Mouse (Mus musculus) gonadal fat pad, adult 2 months (tissue): Measurements from ENCODE around the gene Shc2. TPM values are rescaled to one million over a fixed set of nuclear protein-coding genes. Genes with fewer than 3 reads are reported as not detected.

Experiments used
- DNase-seq: peaks from one replicate; pipeline ENCODE4 v3.0.0-alpha.2; 2012; ENCODE audit warnings: low read depth
- polyA plus RNA-seq: library from polyadenylated mRNA; depleted of rRNA; stranded (reverse); fragments of >200 nt; gene quantifications from 2 replicates; pipeline ENCODE4 v1.2.3, GENCODE M21; 2012

Shc2 gene
- polyA plus RNA-seq, 1 experiment, result 5.2 TPM

DNA sequence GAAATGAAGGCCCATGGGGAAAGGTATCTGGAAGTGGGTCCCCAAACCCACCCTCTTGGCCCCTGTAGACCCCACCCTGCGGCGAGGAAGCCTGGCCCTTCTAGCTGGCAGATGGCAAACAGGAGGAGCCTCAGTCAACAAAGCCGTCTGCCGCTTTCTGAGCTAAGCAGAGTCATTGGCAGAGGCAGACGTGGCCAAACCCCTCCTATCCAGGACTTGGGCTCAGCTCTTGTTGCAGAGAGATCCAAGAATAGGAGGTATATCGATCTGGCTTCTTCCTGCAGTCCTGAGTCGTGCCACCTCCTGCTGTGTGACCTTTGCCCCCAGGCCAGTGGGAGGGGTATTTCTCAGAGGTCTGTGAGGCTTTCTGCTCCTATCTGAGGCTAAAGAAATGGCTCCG lies 21.9 kb downstream of the Shc2 start:
- no peak for DNase-seq

DNA sequence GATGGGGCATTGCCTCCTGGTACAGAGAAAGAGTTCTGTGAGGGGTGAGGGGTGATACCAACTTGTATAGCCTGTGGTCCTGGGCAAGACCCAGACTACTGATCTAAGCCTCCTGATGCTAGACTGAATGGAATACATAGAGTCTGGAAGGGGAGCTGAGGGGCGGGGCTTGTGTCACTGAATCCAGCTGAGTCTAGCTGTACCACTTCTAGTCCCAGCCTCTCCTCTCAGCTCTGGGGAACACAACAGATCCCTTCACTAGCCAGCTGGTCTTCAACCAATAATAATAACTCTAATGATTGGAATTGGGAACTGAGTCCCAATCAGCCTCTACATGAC lies 23.4 kb downstream of the Shc2 start:
- DNase-seq, result no peak

DNA sequence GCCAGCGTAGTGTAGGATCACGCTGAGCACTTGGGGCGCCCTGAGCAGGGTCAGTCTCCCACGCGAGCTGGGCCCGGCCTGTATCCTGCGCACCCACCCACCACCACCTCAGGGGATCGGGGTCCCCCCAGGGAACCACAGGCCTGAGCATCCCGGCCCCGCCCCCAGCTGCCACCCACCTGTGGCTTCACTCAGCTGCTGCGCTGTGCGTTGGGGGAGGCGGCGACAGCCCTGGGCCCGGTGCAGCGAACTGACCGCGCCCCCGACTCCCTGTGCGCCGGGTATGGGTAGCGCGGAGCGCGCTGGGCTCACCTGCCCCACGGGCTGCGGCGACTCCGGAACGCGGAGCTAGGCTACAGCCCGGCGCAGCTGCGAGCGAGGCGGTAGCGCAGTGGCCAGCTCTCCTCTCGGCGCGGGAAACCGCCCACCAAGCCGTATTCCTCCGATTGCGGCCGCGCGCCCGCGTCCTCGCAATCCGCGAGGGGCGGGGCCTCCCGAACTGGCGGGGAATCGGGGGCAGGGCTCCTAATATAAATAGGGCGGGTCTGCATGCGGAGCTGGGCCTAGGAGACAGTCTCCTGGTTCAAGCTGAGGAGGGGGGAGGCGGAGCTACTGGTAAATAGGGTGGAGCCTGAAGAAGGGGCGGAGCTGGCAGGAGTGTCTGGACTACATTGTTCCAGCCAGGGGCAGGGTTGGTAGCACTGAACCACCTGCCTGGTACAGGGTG lies 24.0 kb downstream of the Shc2 start, which contains the start of gene C2cd4c:
TSS of gene C2cd4c (minus strand) at position 448 of the 727 bp plus-strand sequence.
- DNase-seq, result peak; percentile 9

DNA sequence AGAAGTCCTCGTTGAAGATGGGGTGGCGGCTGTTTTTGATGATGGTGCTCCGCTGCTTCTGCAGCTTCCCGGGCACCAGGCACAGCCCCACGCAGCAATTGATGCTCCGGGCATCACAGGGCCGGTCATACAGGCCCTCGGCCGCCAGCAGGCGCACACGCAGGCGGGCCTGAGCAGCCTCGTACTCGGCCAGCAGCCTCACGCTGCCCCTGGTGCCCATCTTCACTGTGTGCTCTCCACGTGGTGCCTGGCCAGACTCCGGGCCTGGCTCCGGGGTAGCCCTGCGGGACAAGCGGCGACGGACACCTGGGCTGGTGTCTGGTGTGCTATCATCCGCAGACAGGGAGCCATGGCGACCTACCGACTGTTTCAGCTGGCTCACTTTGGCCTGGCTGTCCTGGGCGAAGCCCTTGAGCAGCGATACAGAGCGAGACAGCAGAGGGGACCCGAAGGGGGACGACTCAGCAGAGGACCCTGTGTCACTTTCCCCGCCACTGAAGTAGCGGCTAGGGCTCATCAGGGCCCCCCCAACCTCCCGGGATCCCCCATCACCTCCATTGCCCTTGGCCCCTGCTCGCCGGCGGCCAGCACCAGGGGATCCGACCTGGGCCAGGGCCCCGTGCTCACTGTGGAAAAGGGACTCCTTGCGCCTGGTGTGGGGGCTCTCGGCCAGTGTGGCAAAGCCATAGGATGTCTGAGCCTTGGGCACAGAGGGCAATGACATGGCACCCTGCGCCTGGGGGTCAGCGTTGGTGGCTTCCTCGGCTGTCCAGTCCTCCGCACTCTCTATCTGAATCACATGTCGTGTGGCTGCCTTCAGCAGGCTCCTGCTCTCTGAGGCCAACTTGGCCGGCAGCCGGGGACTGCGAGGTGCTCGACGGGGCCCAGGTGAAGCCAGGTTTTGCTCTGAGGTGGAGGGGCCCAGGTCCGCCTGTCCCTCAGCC lies 25.3 kb downstream of the Shc2 start:
- no peak for DNase-seq

DNA sequence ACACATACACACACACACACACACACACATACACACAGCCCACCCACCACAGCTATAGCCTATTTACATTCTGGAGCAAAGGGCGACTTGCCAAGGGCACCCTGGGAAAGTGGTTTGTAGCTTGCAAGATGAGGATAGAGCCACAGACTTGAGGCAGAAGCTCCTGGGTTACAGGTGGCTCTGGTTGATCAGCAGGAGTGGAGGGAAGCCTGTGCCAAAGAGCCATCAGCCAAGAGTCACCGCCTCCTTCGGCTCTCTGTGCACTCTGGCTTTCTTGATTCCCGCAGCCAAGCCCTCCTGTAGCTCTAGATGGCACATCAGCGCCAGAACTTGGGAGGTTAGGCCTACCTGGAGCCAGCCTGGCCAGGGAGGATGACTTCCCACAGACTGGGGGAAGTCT lies 26.4 kb downstream of the Shc2 start:
- DNase-seq, result no peak

DNA sequence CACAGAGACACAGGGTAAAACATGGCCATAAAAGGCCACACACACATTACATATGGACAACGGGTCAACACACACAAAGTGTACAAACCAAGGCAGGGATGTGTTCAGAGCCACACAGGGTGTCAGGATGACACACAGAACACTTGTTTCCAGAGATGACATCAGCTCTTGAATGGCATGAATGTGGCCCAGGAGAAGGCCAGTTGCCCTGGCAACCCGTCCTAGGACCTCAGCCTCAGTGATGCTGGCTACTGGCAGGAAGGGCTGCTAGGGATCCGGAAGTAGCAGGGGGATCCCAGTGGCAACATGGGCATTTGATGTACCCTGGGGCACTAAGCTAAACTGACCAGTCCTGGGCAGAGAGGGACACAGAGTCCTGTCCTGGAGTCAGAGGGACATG lies 28.4 kb downstream of the Shc2 start:
- DNase-seq, result no peak

DNA sequence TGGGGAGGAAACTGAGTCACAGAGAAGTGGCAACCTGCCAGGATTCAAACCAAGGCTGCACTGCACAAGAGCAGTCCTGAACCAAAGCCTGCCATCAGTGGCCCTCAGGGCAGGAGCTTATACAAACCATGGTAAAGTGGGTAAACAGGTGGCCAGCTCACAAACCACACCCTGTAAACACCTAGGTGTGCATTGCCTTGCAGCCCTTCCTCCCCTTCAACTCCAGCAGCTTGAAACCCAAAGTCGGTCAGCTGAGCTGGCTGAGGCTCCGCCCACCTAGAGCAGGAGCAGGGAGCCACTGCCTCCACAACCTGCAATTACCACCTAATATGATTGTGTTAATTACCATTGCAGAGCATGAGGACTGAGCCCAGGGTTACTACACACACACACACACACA lies 29.8 kb downstream of the Shc2 start:
- no peak for DNase-seq

DNA sequence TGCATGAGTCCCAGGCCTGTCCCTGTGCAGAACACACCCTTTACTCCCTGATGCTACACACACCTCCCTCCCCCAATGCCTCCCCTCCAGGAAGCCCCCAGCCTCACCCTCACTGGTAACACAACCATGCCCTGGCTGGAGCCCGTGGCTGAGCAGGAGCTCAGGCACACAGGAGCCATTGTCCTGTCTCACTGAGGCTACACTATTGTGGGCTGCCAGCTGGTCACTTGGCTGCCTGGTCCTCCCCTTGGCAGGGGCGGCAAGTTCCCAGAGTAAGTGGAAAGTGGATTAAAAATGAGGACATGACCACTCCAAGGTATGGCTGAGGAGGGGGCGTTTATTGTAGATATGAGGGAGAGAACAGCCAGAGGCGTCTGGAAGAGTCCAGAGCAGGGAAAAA lies 31.2 kb downstream of the Shc2 start:
- no peak for DNase-seq

DNA sequence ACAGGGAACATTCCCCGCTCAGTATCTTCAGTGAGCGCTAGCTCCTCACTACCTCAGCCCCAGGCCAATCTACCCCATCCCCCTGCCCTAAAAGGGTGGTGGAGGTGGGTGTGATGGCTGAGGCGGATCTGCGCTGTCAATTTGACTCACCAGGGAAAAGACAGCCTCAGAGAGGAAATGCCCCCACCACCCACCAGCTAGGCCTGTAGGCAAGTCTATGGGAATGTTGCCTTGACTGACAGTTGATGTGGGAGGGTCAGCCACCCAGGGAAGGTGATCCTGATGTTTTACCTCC lies 39.8 kb downstream of the Shc2 start:
- no peak for DNase-seq

DNA sequence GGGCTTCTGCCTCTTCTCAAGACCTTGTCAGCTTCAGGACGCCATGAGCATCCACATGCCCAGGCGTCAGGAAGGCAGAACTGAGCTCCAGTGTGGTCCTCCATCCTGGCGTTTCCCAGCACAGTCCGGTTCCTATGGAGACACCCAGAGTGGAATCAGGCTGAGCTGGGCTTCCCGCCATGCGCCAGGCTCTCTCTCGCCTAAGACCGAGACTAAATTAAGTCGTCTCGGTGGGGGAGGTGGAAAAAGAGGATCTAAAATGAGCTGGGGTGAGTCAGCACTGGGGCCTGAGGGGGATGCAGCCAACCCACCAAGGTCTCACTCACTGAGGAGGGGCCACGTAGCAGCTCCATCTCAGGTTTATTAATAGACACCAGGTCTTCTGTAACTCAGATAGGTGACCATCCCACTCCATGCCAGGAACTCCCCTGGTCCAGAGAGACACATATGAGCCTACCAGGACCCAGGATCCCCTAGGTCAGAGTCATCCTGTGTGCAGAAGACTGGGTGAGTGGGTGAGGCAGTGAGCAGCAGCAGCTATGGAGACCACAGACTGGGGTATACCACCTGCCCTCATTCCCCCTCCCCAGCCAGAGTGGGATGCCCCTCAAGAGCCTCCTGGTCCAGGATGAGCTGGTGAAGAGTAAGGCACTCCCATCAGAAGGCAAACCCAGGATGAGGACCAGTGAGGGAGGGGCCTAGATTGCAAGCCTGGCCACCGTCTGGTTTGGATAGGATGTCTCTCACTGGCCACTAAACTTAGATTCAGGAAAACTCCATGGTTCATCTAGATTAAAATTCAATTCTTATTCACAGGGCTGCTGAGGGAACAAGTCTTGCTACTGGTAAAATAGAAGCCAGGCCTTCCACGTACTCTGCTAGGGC lies 40.4 kb downstream of the Shc2 start:
- no peak for DNase-seq

DNA sequence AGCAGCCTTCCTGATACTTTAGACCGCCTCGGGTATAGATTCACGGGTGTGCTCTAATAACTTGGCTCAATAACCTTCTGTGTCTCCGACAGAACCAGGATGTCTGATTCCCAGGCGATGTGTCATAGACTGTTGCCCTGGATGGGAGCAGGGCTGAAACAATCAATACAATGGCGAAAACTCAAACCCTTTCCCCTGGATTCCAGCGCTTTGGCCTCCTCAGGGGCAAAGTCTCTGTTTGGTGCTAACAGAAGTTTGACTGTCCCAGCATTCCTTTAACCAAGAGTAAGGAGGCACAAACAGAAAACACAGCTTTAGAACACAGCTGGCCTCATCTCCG lies 42.2 kb downstream of the Shc2 start:
- no peak for DNase-seq

DNA sequence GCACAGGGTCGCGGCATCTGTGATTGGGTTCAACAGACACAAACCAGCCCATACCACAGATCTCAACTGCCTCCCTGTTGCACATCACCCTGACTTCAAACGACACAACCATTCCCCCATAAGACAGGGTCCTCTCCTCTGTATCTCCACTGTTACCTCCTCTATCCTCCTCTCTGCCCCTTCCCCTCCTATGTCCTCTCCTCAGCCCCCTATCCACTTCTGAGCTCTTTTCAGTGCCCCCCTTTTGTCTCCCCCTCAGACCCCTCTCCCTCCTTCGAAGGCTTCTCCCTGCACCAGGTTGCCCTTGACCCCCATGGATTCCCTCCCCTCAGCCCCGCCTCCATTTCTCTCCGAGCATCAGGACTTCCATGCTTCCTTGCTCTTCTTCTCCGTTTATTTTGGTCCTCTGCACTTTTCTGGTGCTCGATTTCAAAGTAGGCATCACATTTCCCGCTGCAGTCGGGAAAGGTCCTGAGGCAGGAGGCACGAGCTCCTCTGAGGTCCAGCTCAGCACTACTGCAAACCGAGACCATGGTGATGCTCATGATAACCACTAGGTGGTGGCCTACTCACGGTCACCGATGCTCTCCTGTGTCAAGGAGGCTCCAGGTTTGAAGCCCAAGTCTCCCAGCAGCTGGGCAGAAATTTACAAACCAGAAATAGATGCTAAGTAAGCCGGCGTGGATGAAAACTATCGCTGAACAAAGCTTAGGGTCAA lies 42.7 kb downstream of the Shc2 start:
- no peak for DNase-seq

DNA sequence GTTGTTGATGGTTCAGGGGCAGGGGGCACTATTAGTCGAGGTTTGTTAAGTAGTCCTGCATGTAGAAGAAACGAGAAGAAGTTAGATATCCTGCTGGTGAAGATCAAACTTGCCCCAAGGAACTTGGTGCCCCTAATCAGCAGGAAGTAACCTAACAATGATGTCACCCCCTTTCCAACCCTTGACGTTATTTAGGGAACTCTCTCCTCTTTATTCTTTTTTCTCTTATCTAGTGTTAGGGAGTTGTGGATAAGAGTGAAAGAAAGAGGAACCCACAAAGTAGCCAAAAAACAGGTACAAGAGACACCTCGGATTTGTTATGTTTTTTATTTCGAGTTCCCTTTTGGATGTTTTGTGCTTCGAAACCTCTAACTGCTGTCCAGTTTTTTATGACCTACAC lies 43.6 kb downstream of the Shc2 start:
- no peak for DNase-seq

DNA sequence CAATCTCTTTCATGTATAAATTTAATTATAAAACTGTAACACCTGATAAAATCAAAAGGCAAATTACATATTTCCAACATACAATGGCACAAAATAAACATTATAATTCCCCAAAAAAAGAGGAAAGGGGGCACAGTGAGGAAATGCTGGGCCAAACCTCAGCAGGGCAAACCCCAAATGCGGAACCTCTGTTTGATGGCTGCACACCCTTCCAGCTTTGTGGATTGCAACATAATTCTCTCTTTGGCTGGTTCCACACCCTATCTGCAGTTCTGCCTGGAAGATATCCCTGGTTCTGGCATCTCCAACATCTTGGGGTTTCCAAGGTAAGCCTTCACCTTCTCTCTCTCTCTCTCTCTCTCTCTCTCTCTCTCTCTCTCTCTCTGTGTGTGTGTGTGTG lies 47.0 kb downstream of the Shc2 start:
- DNase-seq, result no peak

DNA sequence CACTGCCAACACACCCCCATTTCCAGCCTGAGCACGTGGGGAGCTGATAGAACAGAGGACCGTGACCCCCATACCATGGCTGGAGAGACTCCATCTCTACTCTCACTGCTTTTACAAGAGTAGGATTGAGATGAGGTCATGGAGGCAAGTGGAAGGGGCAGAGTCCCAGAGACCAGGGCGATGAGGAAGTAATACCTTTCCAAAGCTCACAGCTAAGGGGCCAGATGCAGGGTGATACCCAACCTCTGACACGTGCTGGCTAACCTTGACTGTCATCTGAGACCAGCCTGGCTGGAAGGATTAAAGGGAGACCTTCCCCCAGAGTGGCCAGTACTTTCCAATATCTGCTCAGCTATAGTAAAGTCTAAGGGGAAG lies 50.0 kb downstream of the Shc2 start:
- DNase-seq, result no peak

DNA sequence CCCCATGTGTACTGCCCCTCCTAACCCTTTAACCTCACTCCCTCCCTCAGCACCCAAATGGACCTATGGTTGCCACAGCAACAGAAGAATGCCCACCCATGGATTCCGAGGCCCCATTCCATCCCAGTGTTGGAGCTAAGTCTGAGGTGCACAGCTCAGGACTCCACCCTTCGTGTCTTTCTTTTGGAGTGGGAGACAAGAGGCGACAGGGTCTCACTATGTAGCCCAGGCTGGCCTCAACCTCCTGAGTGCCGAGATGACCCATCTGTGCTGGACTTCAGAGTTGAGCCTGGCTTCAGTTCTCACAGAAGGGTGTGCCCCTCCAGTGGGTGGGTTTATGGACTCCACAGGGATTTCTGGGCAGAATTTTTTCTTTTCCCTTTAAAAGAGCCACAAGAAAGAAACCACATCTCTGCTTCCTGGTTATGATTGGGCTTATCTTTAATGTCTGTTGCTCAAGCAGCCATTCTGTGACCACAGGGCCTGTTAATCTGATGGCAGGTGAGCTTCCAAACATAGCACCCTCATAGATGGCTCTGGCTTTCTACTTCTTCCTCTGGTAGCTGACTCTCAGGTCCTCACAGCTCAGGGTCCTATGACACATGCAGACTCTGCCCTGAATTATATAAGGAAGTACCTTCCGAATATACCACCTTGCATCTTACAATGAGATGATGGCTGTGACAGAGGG lies 50.5 kb downstream of the Shc2 start, which contains the start of gene Theg:
TSS of gene Theg (minus strand) at position 271 of the 691 bp plus-strand sequence.
- no peak for DNase-seq

DNA sequence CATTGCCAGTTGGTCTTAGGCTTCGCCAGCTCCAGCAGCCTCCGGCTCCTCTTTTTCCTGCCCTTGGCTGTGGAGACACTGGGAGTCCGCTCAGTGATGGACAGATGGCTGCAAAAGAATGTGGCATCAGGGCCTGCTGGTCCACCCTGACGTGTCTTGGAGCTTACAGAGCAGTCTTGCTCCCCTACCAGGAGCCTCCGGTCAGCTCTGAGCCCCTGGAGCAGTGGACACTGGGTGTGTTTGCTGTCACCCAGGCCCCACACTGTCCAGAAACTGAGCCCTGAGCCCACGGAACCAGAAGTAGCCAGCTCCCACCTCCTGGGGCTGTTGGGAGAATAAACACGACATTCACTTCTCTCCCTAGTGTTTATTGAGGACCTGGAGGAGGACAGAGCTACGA lies 51.5 kb downstream of the Shc2 start:
- no peak for DNase-seq

DNA sequence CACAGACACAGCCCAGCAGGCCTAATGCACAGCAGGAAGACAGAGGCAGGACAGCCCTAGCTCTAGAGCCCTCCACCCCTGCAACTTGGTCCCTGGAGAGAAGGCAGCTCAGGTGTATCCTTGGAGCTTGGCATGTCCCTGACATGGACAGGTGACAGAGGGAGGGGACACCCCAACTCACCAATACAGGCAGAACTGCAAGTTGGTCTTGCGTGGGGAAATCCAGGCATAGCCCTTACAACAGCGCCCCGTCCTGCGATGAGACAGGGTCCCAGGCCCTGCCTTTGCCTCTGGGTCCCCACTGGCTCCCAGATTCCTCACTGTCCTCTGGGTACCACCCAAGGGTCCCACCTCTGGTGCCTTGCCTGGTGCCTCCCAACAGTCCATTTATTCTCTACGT lies 52.0 kb downstream of the Shc2 start:
- no peak for DNase-seq

DNA sequence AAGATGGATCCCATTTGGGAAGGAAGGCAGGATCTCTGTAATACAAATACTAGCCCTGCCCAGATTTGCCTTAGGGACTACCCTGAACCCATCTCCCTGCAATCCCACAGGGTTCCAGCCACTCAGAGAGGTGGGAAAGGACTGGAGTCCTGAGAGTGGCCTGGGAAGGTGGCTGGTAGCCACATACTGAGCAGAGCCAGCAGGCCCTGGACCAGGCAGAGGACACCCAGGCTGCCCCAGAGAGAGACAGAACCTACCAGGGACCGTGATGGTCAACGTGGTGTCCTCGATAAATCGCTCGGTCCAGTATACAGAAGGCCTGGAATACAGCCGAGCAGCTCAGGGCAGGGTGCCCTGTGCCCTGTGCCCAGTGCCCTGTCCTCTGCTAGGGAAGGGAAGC lies 52.6 kb downstream of the Shc2 start:
- no peak for DNase-seq

DNA sequence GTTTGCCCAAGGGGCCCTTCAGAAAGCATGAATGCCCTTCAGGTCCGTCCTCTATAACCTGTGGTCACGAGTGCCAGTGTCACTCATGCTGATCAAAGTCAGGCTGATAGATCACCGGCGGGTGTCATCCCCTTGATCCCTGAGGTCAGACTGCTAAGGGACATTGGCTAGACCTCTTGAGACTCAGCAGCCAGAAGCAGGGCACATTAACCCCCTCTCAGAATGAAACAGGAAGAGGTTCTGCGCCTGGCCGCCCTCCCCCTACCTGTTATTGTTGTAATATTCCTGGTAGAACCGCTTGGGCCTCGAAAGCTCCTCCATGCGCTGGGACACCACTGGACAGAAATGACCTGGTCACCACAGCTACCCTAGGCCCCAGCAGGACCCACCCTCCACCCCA lies 53.3 kb downstream of the Shc2 start:
- DNase-seq, result no peak

DNA sequence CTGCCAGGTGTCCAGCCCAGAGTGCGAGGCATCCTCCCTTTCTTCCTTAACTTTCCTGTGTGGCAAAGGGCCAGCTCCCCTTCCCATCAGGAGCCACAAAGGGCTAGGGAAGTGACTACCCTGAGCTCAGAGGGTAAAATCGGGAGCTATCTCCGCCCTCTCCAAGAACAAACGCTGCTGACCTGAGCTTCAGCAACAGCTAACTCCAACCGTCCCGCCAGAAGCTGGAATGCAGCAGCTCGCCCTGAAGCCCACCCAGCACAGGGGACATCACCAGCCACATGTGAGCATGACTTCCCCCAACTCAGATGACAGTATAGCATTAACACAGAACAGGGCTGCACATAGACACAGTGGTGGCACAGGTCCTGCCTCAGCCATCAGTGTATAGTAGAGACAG lies 53.7 kb downstream of the Shc2 start:
- no peak for DNase-seq
